Mouse (Mus musculus) naive thymus-derived CD4-positive, alpha-beta T cell, adult 2 months (primary cell): ENCODE data around the gene Irx1.

Source experiments
- DNase-seq: peaks from one replicate; pipeline ENCODE4 v3.0.0-alpha.2; 2011; ENCODE audit warnings: low read depth

Gene Irx1

DNA sequence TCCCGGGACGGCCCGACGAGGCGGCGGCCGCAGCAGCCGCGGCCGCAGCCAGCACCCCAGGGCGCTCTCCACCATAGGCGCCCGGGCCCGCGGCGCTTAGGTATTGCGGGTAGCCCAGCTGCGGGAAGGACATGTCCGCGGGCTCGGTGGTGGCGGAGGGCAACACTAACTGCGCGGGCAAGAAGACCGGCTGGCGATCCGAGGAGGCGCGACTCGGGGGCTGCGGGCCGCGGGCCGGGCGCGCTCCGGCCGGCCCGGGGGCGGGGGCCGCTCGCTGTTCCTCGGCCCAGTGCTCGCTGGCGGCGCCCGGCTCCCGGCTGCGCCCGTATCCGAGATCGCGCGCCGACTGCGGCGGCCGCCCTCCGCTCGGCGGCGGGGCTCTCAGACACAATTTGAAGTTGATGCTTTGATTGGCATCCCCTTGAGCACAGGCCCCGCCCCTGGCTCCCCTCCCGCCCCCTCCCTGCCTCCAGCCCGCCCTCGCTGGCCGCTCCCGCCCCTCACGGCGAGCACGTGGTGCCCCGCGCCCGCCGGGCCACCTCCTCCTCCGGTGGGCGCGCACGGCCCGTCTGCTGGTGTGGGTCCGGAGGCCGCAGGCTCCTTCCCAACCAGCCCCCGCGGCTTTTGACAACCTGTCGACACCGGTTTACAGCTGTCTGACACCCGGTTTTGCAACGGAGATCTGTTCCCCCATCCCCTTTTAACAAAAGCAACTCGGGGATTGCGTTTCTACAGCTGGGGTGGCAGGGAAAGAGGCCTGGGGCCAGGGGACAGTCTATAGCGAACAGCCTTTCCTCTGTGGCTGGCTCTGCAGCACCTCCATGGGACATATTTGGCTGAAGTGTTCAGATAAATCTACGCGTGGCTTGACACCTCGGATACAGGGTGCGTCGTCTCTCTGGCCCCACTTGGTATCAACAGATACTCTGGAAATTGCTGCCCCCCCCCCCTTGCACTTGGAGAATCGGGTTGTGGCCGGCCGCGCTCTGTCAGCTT, at the start of gene Irx1:
Gene Irx1 (minus strand): TSS at position 368 of the 996 bp plus-strand sequence.
- DNase-seq, result no peak

DNA sequence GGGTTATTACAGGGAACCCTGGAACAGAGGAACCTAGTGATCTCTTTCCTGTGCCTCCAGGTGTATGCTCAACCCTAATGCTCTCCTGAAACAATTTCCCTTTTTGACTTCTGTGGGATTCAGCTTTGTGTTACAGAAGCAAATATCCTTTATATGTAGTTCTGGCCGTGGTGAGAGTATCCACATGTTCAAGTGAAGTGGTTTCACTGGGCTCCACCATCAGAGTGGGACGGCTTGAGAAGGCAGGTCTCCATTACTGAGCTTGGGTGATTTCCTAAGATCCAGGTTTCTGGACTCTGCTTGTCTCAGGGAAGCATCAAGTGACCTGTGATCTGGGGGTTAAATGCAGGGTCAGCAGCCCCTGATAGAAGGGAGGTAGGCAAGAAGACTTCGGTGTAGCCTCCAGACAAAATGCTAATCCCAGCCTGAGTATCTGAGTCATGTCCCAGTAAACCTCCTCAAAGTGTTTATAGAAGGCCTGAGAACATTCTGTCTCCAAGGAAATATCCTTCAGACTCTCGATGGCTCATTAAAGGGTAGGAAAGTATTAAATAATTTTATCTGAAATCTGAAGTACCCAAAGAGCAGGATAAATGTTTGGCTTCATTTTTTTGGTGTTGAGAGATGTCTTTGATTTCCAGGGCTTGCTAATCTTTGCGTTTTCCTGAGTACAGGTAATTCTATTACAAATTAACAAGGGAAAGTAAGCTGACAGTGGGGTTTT, 16.6 kb upstream of the Irx1 start:
- no peak for DNase-seq

DNA sequence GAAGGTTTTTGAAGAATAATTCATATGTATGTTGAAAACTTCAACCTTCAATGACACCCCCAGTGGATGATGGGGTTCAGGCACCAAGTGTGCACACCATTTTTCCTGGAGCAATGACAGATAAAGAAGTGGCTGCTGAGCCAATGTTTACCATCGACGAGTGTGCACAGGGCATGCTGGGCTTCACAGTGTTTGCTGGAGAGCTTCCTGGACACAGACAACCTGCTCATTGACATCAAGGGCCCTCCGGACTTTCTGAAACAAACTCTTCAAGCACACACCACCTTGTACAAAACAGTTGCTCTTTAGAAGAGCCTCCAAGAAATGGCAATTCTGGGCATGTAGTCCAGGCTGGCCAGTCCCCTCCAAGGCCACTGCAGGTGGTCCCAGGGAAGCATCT, 12.2 kb upstream of the Irx1 start:
- DNase-seq, result no peak

DNA sequence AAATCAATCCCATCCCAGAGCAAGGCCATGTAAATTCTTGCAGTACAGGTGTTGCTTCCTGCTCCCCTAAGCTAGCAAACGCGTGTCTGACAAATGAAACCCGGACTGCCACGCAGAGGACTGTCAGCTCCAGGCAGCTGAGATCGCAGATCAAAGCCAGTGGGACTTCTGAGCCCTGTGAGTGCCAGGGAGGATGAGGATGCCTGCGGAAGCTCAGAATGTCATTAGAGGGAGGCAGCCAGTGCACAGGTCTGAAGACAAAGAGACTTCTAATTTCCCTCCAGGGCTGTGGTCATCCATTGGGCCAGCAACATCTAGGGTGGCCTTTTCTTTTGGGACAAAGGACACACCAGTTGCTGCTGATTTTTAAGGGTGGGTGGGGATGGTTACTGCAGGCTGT, 4.8 kb upstream of the Irx1 start:
- DNase-seq, result no peak

DNA sequence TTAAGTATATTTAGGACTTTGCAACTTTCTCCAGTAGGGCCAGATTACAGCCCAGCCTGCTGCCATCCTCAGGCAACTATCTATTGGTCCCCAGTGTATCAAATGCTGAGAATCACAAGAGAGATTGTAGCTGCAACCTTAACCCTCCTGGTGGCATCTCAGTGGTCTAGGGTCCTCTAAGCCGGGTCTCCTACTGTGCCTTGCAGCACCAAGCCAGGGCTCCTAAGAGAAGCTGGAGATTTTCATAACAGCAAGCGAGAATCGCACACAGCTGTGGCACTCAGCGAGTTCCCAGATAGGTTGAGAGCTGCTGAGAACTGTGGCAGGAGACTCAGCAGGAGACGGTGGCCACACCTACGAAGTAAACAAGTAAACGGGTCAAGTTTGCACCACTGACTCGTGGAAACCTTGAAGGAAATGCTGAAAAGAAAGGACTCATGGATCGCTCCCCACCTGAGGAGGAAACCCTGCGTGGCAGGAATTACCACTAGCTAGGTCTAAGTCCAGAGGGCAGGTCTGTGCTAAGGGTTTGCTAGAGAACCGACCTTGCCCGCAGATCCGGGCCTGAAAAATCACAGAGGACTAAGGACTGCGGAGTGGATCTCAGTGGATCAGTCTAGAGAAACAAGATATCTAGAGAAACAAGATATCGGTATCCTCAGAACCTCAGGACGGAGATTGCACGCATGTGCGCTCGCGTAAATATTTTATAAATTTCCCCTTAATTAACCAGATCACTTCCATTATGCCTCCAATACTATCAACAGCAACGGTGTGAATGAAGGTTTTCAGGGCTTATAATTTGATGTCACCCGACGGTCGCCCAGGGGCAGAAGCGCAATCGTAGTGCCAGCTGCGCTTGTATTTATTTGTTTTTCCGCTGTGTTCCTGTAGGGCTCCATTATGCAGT, 4.1 kb upstream of the Irx1 start:
- no peak for DNase-seq

DNA sequence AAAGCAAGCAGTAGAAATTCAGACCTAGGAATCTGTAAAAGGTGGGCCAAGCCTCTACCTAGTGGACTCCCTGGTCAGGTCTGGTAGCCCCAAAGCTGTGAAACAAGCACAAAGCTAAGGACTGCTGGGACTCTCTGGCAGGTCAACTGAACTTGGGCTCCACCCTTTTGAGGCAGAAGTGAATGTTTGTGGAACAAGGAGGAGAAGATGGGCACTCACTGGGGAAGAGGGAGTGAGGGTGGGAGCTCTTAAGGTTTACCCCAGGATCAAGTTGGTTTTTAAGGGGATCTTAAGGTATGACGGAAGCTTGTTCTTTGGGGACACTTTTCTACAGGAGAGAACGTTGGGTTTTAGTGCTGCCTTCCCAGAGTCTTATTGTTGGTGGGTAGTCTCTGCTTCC, 3.1 kb upstream of the Irx1 start:
- DNase-seq, result no peak

DNA sequence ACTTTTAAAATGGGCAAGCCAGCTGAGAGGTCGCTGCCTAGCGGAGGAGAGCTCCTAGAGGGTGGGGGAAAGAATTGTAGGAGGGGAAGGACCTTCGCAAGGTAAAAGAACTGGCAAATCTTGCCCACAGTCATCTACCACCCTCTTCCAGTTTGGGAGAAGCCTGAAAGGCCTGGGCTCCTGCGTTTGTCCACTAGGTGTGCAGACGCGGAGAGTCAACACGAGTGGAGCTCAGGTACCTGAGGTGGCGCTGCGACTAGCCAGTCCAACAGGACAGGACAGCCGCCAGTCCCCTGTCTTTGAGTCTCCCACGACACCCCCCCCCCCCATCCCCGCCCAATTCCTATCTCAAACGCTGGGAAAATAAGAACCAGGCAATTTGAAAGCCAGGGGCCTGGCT, 843 bp upstream of the Irx1 start:
- no peak for DNase-seq

DNA sequence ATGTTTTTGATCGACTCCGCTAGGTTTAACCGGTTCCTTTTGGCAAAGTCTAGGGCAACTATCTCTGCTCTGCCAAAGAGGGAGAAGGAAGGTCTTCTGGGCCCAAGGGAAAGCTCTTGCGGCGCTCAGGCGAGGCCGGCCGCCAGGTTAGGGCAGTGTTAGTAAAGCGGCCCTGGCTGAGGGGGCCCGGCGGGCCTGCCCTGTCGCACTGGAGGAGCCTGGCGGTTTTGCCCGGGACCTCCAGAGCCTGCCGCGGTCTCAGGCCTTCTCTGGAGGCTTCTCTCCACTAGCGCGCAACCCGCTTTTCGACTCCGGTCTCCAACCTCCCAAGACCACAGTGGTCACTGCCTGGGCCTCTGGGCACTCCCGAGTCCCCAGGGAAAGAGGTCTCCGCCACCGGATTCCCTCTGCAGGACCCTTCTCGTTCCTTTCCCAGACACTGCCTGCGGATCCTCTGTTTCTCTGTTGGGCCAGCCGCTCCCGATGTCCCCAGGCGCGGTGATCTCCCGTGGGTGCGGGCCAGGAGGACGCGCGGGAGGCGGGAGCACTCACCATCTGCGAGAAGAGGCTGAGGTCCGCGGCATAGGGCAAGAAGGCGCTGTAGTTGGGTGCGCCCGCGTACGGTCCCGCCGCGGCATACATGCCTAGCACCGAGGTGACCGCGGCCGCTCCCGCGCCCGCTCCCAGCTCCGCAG, 715 bp downstream of the Irx1 start:
- no peak for DNase-seq

DNA sequence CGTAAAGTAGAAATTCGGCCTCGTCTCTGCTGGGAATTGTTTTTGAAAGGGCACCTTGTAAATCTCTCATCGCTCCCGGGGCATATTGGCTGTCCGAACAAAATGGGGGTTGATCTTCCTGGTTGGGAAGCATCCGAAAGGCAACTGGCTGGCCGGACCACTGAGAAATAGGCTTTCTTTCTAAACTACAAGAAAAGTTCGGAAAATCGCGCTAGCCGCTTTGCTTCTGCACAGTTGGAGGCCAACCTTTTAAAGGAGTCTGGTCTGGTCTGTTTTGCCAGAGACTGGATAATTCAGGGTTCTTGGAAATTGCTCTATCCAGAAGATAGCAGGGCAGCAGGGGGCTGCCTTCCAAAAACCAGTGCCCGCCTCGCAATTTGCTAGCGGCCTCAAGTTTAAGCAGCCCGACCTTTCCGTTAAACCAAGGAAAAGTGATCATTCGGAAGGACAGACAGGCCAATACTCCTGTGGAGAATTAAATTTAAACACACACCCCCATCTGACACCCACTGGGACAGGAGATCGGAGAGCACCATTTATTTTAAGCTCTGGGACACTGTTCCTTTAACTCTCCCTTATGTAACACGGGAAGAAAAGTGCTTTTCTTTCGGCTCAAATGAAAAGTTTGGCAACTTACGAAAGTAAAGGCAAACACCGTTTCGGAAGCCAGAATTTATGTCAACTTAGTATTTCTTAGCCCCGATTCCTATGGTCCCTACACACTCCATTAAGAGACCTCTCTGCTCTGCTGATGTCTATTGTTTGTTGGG, 1.4 kb downstream of the Irx1 start:
- no peak for DNase-seq

DNA sequence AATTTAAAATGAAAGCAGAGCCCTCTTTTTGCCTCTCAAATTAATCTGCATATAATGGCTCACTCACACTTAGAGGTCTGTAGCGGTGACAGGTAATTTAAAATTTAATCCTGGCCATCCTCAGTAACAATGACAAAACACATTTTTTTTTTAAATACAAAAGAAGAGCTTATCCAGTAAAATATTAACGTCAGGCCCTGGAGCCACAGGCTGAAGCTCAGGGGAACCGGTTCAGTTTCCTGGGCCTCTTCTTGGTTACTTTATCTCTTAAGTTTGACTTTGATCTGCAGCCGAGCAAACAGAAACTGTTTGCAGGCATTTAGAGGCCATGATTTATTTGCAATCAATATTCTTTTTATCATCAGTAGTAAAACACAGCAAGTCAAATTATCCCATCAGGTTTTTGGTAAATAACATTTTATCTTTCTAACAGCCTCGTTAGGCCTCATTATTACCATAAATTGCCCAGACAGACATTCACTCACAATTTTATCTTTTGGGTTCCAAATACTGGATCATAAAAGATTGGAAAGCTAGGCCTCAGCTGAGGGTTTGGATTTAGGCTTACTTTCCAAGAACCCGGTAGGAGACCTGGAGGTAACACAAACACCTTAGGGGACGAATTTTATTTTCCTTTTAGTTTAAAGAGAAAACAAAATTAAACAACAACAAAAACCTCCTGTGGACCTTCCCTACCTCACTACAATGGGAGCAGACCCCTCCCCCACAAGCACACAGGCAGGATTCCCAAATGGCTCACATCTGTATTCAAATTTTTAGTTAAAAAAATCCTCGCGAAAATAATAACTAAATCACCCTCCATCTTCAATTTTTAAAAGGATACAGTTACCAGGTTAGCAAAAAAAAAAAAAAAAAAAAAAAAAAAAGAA, 2.4 kb downstream of the Irx1 start:
- DNase-seq, result no peak

DNA sequence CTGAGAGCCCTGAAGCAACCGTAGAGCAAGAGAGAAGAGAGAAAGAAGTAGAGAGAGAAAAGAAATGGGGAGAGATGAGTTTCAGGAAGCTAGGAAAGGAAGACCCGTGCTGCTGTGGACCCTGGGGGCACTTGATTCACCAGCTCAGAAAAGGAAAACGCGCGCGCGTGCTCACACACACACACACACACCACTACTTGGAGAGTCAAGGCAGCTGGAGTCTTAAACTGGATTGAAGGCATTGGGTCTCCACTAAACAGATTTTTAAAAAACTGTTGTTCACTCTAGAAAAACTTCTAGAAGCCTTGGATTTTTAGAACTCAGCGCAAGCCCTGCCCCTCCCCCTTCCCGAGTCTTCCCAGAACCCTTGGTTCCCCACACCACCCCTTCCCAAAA, 3.2 kb downstream of the Irx1 start:
- no peak for DNase-seq

DNA sequence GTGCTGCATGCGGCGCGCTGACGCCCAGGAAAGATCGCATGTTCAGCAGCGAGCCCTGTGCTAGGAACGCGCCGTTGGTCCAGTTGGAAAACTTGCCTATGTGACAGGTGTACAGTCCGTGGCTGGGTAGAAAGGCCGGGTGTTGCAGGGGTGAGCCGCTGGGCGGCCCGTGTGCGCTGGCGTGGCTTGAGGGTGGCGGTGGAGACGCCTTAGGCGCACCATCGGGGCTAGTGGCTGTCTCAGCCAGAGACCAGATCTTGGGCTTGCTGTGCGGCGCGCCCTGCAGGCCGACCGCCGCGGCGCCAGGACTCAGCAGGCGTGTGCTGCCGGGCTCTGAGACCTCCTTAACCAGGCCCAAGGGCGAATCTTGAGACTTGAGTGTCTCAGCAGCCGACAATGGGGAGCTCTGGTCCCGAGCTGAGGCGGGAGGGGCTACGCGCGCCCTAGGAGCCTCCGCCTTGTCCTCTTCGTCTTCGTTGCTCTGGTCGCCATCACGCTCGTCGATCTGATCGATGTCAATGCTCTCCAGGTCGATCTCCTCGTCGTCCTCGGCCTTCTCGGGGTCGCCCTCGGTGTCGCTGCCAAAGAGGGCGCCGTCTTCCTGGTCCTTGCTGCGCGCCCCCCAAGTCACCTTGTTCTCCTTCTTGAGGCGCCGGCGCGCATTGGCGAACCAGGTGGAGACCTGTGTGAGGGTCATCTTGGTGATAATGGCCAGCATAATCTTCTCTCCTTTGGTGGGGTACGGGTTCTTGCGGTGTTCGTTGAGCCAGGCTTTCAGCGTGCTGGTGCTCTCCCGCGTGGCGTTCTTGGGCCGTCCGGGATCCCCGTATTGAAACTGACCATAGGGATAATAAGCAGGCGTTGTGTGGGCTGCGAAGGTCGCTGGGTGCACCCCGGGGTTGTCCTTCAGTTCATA, 3.9 kb downstream of the Irx1 start:
- no peak for DNase-seq

DNA sequence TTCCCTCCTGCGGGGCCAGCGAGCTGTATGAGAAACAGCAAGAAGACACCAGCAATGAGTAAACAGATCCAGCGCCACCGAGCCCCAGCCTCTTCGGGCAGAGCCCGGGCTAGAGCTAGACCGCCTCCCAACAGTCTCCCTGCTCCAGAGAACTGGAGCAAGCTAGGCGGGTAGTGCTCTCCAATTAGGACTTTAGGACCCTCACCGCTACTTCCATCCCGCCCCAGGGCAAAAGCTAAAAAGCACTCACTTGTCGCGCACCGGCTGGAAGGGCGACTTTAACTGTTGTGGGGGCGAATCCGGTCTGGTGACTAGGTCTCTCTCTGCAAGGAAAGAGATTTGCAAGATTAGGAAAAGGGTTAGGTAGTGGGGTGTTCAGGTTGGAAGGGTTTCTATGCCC, 4.9 kb downstream of the Irx1 start:
- DNase-seq, result no peak

DNA sequence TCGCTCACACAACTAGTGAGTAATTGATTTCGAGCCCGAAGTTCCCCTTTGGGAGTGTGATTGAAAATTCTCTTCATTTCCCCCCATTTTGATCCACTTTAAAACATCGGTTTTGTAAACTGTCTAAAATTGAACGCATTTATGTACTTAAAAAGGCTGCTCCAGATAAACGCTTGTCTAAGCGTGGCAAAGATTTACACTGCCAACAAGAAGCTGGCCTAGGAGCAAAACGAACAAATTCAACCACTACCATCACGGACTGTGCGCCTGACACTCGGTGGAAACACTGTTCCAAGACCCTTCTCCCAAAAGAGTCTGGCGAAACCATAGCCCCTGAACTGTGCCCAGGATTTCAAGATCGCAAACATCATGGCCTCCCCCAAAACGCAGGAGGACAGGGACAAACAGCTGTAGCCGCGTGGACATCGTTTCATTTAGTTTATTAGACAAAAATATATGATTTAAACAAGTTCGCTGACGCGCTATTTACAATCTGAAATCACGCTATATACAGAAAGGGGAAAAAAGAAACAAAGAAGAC, 5.6 kb downstream of the Irx1 start:
- no peak for DNase-seq

DNA sequence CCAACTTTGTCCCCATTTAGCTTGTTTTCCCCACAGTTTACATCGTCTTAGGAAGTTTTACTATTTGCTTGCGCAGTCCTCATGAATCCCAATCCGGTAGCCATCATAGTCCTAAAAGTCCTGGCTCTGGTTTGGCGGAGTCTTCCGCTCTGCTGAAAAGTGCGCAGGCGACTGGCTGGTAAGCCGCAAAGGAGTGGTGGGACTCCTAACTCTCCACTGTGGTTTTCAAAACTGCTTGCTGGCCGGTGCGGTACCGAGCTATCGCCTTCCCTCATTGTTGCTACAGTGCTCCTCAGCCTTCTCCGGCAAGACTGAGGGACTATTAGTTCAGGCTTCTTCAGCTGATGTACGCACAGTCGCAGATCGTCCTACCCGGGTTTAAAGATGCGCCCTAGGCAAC, 6.4 kb downstream of the Irx1 start:
- DNase-seq, result no peak

DNA sequence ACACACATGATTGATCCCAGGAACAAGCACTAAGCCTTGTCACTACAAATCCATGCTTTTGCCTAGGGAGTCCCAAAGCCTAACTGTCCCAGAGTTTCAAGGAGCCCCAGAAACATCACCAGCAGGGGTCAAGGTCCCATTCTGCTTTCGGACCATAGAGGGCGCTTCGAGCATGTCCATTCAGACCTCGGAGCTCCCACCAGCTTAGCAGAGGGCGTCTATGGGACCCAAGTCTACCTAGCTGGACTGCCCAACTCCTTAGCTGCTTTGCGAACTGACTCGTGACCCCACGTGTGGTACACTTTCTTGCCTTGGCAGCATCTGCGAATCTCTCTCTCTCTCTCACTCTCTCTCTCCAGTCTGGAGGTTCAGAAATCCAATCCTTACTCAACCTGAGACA, 7.0 kb downstream of the Irx1 start:
- DNase-seq, result no peak

DNA sequence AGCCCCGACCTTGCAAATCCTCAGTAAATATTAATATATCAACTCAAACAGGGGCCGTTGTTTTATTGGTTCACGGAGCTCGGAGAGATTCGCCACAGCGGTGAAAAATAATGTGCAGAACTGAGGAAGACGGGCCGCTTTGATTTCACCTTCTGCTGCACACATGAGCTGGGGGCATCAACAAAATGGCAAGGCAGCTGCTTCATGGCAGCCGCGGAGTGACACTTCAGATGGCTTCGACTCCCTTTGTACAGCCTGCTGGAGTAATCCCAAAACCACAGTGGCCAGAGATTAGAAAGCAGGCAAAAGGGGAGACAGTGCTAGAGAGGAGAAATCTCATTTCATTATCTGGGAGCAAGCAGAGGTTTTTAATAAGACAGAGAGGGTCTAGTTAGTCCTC, 11.6 kb downstream of the Irx1 start:
- no peak for DNase-seq

DNA sequence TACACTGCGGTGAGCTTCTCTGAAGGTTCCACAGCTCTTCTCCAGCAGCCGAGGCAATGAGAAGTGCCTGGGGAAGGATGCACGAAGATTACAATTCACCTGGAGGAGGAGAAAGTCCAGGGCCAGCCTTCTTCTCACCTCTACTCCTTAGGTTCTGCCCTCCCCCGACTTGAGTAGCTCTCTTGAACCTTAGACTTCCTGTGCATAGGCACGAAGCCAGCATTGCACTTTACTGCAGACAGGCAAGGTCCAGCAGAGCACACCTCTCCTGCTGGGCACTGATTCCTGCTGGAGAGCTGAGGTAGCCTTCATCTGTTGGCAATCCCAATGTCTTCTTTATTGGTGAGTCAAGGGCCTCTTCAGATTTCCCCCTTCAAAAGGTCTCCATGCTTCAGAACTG, 13.7 kb downstream of the Irx1 start:
- no peak for DNase-seq
